Mouse (Mus musculus) brain, adult 2 months (tissue): ENCODE measurements around the gene Gstm5.
"Not testable (repeated sequence)": the region's sequence is repeated elsewhere in the genome, so short reads cannot be mapped to it uniquely, and the experiment has no call there.

Experiments
- DNase-seq: peaks from one replicate; pipeline ENCODE4 v3.0.0; 2011; ENCODE audit warnings: low read depth, low spot score

Gstm5 gene

GRCm38 (mm10) chr3:107895720-107896569 is at the start of gene Gstm5:
Gene Gstm5 (plus strand): TSS chr3:107895821.
- DNase-seq: peak; percentile 95

DNA sequence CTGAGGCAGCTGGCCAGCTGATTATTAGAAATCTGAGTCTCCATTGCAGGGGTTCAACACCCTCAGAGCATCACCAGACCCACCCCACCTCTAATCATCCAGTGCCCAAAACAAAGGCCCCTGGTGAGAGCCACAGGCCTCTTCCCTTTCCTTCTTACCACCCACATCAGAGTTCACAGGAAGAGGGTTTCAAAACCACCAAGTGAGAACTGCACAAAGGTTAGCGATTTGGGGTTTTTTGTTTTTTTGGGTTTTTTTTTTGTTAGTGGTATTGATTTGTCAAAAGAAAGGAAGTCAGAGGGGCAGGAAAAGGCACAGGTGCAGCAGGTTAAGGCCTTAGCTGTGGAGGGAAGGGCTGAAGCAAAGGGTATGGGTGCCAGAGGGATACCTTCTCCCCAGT is 49.4 kb upstream of the Gstm5 start:
- no peak for DNase-seq

DNA sequence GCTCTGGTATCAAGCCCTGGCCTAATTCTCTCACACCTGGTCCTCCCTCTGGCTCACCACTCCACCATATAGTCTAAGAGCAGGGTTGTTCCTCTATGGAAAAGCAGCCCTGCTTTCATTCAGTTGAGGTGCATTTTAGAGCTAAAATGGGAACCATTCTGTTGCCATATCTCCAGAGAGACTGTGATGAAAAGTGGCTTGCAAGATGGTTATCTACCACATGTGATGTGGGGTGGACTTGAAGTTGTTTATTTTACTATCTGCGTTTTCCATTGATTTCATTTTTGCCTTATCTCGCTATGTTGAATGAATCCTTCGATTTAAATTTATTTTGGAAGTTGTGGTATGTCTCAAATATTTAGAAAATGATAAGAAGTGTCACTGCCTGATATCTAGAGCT is 48.8 kb upstream of the Gstm5 start:
- DNase-seq: no peak

- peak; percentile 67 for DNase-seq
These were observed 47.5 kb upstream of the Gstm5 start for GRCm38 (mm10) chr3:107848126-107848525.

DNA sequence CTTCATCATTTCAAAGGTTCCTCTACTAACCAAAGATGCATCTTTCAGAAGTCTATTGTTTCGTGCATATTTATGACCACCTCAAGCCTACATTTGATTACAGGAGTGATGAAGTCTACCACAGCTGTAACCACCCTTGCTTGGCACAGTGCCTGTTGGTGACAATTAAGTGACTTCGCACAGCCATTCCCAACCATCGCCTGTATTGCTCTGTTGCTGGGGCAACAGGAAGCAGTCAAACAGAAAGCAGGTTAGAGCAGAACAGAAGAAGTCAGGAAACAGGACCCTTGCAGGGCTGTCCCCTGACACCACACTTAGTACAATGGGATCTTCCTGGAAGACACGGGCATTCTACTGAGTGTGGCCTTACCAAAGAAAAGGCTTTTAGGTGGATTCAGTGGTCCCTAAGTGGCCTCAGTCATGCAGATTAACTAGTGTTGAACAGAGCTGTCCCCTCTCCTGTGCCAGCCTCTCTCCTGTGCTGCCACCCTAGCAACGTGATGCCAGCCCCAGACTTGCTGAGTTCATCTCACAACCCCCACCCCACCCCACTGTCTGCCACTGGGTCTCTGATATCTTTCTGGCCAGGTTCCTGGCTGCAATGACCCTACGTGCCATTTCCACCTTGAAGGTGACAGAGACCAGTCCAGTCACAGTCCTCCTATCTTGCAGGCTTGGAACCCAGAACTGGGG is 46.5 kb upstream of the Gstm5 start:
- no peak for DNase-seq

DNA sequence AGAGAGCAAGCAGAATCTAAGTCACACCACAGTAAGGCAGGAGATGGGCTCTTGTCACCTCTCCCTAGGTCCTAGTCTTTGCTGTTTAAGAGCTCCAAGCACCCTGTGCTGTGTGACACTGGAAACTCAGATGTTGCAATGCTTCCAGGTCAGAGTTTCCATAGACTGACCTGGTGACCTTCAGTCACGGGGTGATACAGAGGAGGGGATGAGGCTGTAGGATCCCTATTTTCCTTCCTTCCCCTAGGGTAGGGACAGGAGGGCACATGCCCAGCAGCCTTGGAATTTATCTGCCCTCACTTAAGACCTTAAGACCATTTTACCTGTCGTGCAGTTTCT is 46.0 kb upstream of the Gstm5 start:
- DNase-seq: no peak

DNA sequence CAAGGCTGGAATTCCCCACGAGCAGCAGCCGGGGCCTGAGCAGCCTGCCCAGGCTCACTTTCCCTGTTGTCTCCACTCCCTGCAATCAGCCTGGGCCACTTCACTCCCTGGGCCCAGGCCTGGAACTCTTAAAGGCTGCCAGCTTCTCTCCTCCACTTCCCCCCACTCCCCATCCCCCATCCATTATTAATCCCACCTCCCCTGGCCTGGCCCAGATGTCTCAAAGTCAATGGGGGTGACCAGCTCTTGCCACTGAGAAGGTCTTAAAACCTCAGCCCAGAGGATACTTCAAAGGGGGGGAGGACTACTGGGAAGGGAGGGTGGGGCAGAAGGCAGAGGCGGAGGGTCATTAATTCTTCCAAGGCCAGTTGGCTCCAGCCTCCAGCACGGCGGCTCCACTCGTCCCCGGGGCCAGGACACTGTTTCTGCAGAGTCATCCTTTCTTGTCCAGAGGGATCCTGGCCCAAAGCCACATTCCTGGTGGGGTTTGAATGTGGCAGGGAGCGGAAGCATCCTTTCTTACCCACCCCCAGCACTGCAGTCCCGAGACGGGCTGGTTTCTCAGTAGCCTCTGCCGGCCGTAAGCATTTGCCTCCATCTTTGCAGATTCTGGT is 45.1 kb upstream of the Gstm5 start:
- no peak for DNase-seq

DNA sequence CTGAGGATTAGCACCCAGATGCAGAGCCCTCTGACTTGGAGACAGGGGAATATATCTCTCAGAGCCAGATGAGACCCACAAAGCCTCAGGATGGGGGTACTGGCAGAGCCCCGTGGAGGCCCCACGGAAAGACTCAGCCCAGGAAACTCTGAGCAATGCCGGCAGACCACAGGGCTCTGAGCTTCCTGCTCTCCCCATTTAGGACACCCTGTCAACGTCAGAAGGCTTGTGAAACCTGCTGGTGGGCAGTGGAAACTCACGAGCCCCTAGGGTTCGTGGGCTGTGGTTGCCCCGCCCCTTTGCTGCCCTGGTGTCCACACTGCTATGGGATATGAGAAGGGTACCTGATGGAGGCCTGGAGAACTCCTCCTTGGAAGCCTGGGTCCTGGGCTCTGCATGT is 42.8 kb upstream of the Gstm5 start:
- DNase-seq: no peak

- peak; percentile 48 for DNase-seq
These were observed 42.1 kb upstream of the Gstm5 start for GRCm38 (mm10) chr3:107853232-107854181.

DNA sequence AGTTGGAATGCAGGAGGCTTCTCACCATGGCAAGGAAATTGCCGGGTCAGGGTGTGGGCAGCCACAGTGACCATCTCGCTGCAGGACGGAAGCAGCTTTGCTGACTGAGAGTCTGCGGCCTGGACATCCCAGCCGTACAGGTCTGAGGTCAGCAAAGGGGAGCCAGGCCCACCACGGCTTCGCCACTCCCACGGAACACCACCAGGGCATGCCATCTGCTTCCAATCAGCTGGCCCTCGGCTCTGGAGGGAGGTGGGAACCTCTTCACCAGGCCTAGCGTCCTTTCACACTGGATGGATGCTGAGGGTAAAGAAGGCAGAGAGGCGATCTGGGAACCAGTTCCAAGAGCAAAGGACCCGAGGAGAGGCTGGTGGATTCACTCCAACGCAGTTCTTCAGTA is 40.3 kb upstream of the Gstm5 start:
- no peak for DNase-seq

DNA sequence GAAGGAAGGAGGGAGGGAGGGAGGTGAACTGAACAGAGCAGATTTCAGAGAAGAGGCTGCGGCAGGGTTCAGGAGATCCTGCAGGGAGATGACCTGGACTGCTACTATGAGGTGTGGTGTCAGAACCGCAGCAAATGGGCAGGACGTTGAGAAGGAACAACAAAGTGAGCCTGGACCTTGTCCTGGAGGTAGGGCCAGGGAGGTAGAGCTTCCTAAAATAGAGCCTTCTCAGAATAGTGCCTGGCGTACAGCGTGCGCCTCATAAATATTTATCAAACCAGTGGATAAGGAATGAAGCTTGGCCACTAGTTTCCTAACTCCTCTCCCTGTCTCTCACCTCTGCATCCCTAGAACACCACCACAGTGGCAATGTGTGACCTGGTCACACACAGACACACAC is 38.0 kb upstream of the Gstm5 start:
- no peak for DNase-seq

- DNase-seq: not testable (repeated sequence)
These were observed 34.1 kb upstream of the Gstm5 start for GRCm38 (mm10) chr3:107861483-107861882.

- DNase-seq: no peak
These were observed 33.1 kb upstream of the Gstm5 start for GRCm38 (mm10) chr3:107862471-107862870.

- DNase-seq: no peak
These were observed 32.1 kb upstream of the Gstm5 start for GRCm38 (mm10) chr3:107863471-107863870.

DNA sequence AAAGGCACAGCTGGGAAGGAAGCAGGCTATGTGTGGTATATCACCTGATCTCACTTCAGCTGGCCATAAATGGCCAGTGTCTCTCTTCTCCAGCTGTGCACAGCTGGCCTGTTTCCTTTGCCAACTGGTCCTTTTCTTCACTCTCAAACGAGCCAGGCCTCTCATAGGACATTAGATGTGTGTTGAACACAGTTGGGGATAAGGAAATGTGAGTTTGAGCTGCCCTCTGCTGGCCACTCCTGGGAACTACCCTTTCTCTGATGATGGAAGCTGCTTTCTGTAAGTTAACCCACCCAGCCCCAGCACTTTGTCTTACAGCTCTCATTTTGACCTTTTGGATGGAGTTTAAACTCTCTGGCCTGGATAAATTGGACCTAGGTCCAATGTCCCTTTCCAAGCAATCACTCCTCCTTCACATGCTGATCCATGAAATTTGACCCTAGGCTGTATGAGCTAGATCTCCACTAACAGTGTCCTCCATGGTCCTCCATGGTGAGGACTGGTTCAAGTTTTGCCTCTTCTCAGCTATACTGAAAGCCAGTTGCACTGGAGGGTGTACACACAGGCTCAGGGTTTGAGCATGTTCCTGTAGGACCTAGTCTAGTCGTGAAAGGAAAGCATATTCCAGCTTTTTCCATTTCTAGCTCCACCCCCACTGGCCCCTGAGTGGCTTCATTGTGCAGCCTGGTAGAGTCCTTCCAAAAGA is 31.6 kb upstream of the Gstm5 start:
- DNase-seq: peak; percentile 94

DNA sequence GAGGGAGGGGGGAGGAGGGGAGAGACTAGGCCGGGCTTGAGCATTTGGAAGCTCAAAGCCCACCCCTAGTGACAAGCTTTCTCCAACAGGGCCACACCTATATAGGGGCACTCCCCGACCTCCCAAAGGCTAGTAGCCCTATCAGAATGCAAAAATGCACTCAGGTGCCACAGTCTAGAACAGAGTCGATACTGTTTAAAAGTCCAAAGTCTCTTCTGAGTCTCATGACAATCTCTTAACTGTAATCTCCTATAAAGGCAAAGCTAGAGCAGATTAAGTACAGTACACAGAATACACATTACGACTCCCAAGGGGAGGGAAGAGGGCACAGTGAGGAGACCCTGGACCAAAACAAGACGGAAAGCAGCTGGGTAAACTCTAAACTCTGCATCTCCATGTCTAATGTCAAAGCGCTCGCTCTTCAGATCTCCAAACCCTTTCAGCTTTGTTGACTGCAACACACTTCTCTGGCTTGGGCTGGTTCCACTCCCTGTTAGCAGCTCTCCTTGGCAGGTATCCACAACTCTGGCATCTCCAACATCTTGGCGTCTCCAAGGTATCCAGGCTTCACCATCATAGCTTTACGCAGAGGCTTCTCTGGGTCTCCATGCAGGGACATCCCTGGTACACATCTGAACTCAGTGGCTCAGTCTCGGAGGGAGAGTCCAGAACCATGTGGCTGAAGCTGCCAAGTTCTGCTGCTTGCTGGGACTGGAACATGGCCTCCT is 30.1 kb upstream of the Gstm5 start:
- no peak for DNase-seq

- DNase-seq: peak; percentile 94
These were observed 28.5 kb upstream of the Gstm5 start for GRCm38 (mm10) chr3:107867086-107867485.

DNA sequence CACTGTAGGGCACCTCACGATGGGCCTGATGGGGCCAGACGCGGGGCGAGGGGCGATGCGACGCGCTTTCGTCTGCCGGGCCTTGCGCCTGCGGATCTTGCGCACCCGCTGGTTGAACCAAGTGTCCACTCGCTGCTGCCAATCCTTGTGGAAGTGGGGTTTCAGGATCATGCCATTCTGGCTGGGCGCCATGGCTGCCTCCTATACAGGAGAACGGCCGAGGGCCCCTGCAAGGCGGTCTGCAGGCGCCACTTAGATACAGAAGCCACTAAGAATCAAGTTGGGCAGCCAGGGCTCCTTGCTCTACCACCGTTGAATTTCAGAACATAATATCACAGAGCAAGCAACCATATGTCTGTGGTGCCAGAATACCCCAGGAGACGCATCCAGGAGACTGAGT is 27.2 kb upstream of the Gstm5 start:
- no peak for DNase-seq

- DNase-seq: peak; percentile 70
These were observed 26.5 kb upstream of the Gstm5 start for GRCm38 (mm10) chr3:107869097-107869496.

DNA sequence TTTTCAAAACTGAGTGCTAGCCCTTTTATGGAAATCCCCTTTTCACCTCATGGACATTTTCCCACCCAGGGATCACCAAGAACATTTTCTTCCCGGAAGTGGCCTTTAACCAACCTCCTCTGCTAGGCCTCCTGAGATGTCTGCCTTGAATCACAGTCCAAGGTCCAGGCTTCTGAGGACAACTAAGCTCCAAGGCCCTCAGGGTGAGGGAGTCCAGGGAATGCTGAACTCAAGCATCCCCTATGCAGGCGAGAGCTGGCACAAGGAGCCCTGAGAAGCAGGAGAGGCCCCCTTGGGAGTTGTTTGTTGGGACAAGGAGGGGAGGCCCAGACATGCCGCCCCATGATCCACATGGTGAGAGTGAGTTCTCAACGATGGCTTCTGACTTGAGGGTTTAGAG is 25.7 kb upstream of the Gstm5 start:
- no peak for DNase-seq
